25 mouse cellular contexts compared by ENCODE assay signal in the genomic region with DNA sequence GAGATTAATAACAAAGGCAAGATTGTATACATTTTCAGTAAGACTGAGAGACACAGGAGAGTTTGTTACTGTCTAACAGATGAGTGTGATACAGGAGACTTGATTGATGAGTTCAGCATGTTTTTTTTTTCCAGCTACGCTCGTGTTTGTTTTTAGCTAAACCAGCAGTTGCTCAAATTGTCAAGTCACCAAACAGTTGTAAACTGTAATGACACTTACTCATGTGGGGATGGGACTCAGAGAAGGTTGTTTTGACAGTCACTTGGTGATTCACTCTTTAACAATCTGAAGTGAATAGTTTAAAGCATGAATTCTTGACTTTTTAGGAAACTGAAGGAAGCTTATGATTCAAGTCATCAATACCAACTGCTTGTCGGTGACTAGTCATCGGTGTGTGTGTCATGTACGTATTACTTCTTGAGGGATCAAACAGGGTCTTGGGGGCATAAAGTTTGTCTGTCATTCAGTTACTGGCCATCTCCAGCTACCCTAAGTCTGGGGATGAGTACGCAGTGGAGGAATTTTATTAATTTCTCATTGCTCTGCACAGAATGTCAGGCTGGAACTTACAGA. TPM values are rescaled to one million over a fixed set of nuclear protein-coding genes. Genes with fewer than 3 reads are reported as not detected.
A peak's percentile ranks its signal among the peaks of the same experiment; 100 is the strongest.
DNase-seq lines count a peak whose midpoint lies in the region; ATAC-seq and TF ChIP-seq lines count a peak whose summit lies in the region.
"Had no signal": no experiment of that assay in that cellular context is flagged by ENCODE, and none has a peak within 500 bp of the region (broad histone marks: within the 10 kb centered on the region; RNA-seq: fewer than 3 reads in every experiment).

No protein-coding gene starts in this region.

- no peaks in the 10 kb centered on the region for H3K9me3 ChIP-seq in embryonic facial prominence, embryonic 12.5 days
- H3K9me3 ChIP-seq in embryonic facial prominence, embryonic 10.5 days = no peaks in the 10 kb centered on the region
- H3K9me3 ChIP-seq in lung, postnatal 0 days (ENCODE audit: low read length) = no peaks in the 10 kb centered on the region
- no peaks in the 10 kb centered on the region for H3K9me3 ChIP-seq in heart, embryonic 12.5 days (replicated peaks)
- H3K9me3 ChIP-seq: forebrain, embryonic 10.5 days; G1E; heart, embryonic 10.5 days; midbrain, embryonic 10.5 days; neural tube, embryonic 15.5 days; stomach, embryonic 15.5 days had no signal

- no peaks in the 10 kb centered on the region for H3K79me2 ChIP-seq in heart, adult 2 months (replicated peaks; ENCODE audit: control insufficient read depth, insufficient read depth, low read length)

- no peak for DNase-seq in embryonic facial prominence, embryonic 10.5 days (ENCODE audit: low spot score)
- DNase-seq in lung, postnatal 0 days (ENCODE audit: low spot score) = peak; percentile 46
- DNase-seq in lung, postnatal 4 days = no peak
- peak; percentile 27 for DNase-seq in Patski (ENCODE audit: low read depth, low spot score)
- no peak for DNase-seq in heart, adult 2 months
- DNase-seq: adrenal gland, postnatal 36 days; cerebellum, adult 11 months; cerebellum, adult 9-11 months; heart, postnatal 14 days; kidney, adult 2 months; kidney, postnatal 14 days; lung, postnatal 10 days; thymus, adult 2 months; thymus, postnatal 4 days had no signal

- H3K4me2 ChIP-seq in embryonic facial prominence, embryonic 12.5 days (replicated peaks) = no peak overlapping the region
- H3K4me2 ChIP-seq in lung, postnatal 0 days (replicated peaks; ENCODE audit: low read depth, low read length) = no peak overlapping the region
- no peak overlapping the region for H3K4me2 ChIP-seq in heart, embryonic 12.5 days
- H3K4me2 ChIP-seq: neural tube, embryonic 15.5 days had no signal

- H3K36me3 ChIP-seq in embryonic facial prominence, embryonic 12.5 days = no peaks in the 10 kb centered on the region
- no peaks in the 10 kb centered on the region for H3K36me3 ChIP-seq in embryonic facial prominence, embryonic 10.5 days (replicated peaks)
- H3K36me3 ChIP-seq in lung, postnatal 0 days (ENCODE audit: insufficient read depth, low read length) = no peaks in the 10 kb centered on the region
- no peaks in the 10 kb centered on the region; the same call in 1 of the 2 replicates for H3K36me3 ChIP-seq in heart, adult 2 months (ENCODE audit: control insufficient read depth, insufficient read depth, low read length)
- no peaks in the 10 kb centered on the region for H3K36me3 ChIP-seq in heart, embryonic 12.5 days
- H3K36me3 ChIP-seq: forebrain, embryonic 10.5 days; G1E; heart, embryonic 10.5 days; midbrain, embryonic 10.5 days; neural tube, embryonic 15.5 days; stomach, embryonic 15.5 days had no signal

- 65% methylated on average over 6 of the region's 6 CpGs for WGBS in embryonic facial prominence, embryonic 12.5 days
- WGBS in embryonic facial prominence, embryonic 10.5 days = 80% methylated on average over 6 of the region's 6 CpGs
- WGBS in lung, postnatal 0 days = 54% methylated on average over 6 of the region's 6 CpGs
- WGBS in heart, adult 2 months = 90% methylated on average over 6 of the region's 6 CpGs
- 78% methylated on average over 6 of the region's 6 CpGs for WGBS in heart, embryonic 12.5 days

- H3K4me1 ChIP-seq in embryonic facial prominence, embryonic 12.5 days = peaks cover 11% of the 10 kb centered on the region
- peaks cover 29% of the 10 kb centered on the region for H3K4me1 ChIP-seq in embryonic facial prominence, embryonic 10.5 days
- H3K4me1 ChIP-seq in lung, postnatal 0 days (ENCODE audit: insufficient read depth, low read depth, low read length) = peaks cover 4% of the 10 kb centered on the region; the same call in 1 of the 2 replicates
- H3K4me1 ChIP-seq in embryonic fibroblast, embryonic 13.5 days (ENCODE audit: control insufficient read depth, insufficient read depth, low read length) = peaks cover 11% of the 10 kb centered on the region; the same call in 1 of the 2 replicates
- peaks cover 5% of the 10 kb centered on the region for H3K4me1 ChIP-seq in heart, adult 2 months (ENCODE audit: control insufficient read depth, insufficient read depth, low read length)
- H3K4me1 ChIP-seq in heart, embryonic 12.5 days (replicated peaks) = peaks cover 22% of the 10 kb centered on the region

- in situ Hi-C loops in Patski (cut with MboI; ENCODE audit: low pct_unique_long_range_greater_than_20kb) = no loop called here

- no peak overlapping the region for H3K9ac ChIP-seq in embryonic facial prominence, embryonic 12.5 days
- H3K9ac ChIP-seq in lung, postnatal 0 days (replicated peaks; ENCODE audit: low read depth) = no peak overlapping the region
- H3K9ac ChIP-seq in heart, adult 2 months (ENCODE audit: low read depth, low read length) = no peak overlapping the region
- no peak overlapping the region for H3K9ac ChIP-seq in heart, embryonic 12.5 days
- H3K9ac ChIP-seq: neural tube, embryonic 15.5 days; stomach, embryonic 15.5 days had no signal

- no peaks in the 10 kb centered on the region for H3K27me3 ChIP-seq in embryonic facial prominence, embryonic 12.5 days
- H3K27me3 ChIP-seq in embryonic facial prominence, embryonic 10.5 days (replicated peaks; ENCODE audit: low read depth, poor library complexity, severe bottlenecking) = no peaks in the 10 kb centered on the region
- no peaks in the 10 kb centered on the region for H3K27me3 ChIP-seq in lung, postnatal 0 days (replicated peaks; ENCODE audit: insufficient read depth, low read length)
- no peaks in the 10 kb centered on the region for H3K27me3 ChIP-seq in Patski
- no peaks in the 10 kb centered on the region for H3K27me3 ChIP-seq in heart, adult 2 months (ENCODE audit: control insufficient read depth, insufficient read depth, low read length)
- H3K27me3 ChIP-seq in heart, embryonic 12.5 days (replicated peaks) = no peaks in the 10 kb centered on the region
- H3K27me3 ChIP-seq: CH12.LX; neural tube, embryonic 15.5 days; stomach, embryonic 15.5 days had no signal

- TF ChIP-seq CTCF in lung, postnatal 0 days (IDR thresholded peaks at IDR 0.05) = no peak
- no peak for TF ChIP-seq CTCF in Patski (IDR thresholded peaks at IDR 0.05)
- no peak for TF ChIP-seq CTCF in embryonic fibroblast, embryonic 13.5 days (IDR thresholded peaks at IDR 0.05; ENCODE audit: borderline replicate concordance, insufficient read depth, low read length)
- TF ChIP-seq CTCF in heart, adult 2 months (IDR thresholded peaks at IDR 0.05) = no peak

- intact Hi-C loops in heart, adult 2 months (cut with DNase I) = no loop called here

- CTCF ChIA-PET in Patski (lab: Charles Lee) = interaction anchor here (1.0 to 1.5 kb wide), 7 partner anchors 12 to 108 kb away, joined by 3 to 5 read pairs (median 3); no protein-coding TSS in a partner anchor

- TF ChIP-seq POLR2A in embryonic fibroblast, embryonic 13.5 days (IDR thresholded peaks at IDR 0.05; ENCODE audit: low read depth, low read length) = no peak
- no peak for TF ChIP-seq POLR2A in heart, adult 2 months (IDR thresholded peaks at IDR 0.05; ENCODE audit: insufficient read depth, low read depth, low read length)

- no peak overlapping the region for H3K4me3 ChIP-seq in embryonic facial prominence, embryonic 12.5 days
- no peak overlapping the region for H3K4me3 ChIP-seq in embryonic facial prominence, embryonic 10.5 days
- H3K4me3 ChIP-seq in lung, postnatal 0 days (ENCODE audit: low read depth, low read length) = no peak overlapping the region
- H3K4me3 ChIP-seq in embryonic fibroblast, embryonic 13.5 days (ENCODE audit: insufficient read depth, low read length) = no peak overlapping the region
- no peak overlapping the region for H3K4me3 ChIP-seq in heart, adult 2 months
- H3K4me3 ChIP-seq in heart, embryonic 12.5 days = no peak overlapping the region
- H3K4me3 ChIP-seq: forebrain, embryonic 10.5 days; heart, embryonic 10.5 days; midbrain, embryonic 10.5 days; neural tube, embryonic 15.5 days; stomach, embryonic 15.5 days had no signal

- ATAC-seq in embryonic facial prominence, embryonic 12.5 days (ENCODE audit: insufficient number of reproducible peaks, insufficient read depth, low FRiP score, low TSS enrichment) = no peak
- ATAC-seq in lung, postnatal 0 days = no peak
- peak; percentile 34 for ATAC-seq in Patski
- no peak for ATAC-seq in heart, embryonic 12.5 days (ENCODE audit: insufficient number of reproducible peaks, low FRiP score)
- ATAC-seq: hindbrain, postnatal 0 days had no signal

- 0 out of 2 replicates have a peak overlapping the region, but pooled peaks have one; percentile 33 for H3K27ac ChIP-seq in embryonic facial prominence, embryonic 12.5 days
- no peak overlapping the region; the same call in 1 of the 2 replicates for H3K27ac ChIP-seq in embryonic facial prominence, embryonic 10.5 days (replicated peaks)
- no peak overlapping the region for H3K27ac ChIP-seq in lung, postnatal 0 days (ENCODE audit: low read length)
- peak overlapping the region; percentile 76 for H3K27ac ChIP-seq in embryonic fibroblast, embryonic 13.5 days (ENCODE audit: insufficient read depth, low read length)
- H3K27ac ChIP-seq in heart, adult 2 months = no peak overlapping the region
- H3K27ac ChIP-seq in heart, embryonic 12.5 days (ENCODE audit: poor library complexity, severe bottlenecking) = no peak overlapping the region
- H3K27ac ChIP-seq: forebrain, embryonic 10.5 days; heart, embryonic 10.5 days; hindbrain, postnatal 0 days; midbrain, embryonic 10.5 days; neural tube, embryonic 15.5 days had no signal

- POLR2A ChIA-PET in Patski (lab: Charles Lee) = no interaction called here

- no peak for TF ChIP-seq EP300 in lung, postnatal 0 days (IDR thresholded peaks at IDR 0.05)
- no peak for TF ChIP-seq EP300 in heart, adult 2 months (IDR thresholded peaks at IDR 0.05; ENCODE audit: insufficient read depth, low read depth, low read length)

RNA-seq across cellular contexts. Expression of a gene that starts 2.0 kb away (rescaled TPM):
- polyA plus RNA-seq in embryonic facial prominence, embryonic 12.5 days (2016; fragmentation: Nextera tagmentation; extraction: Ambion mirVana) = 6.0 and 6.9 TPM in 2 replicates
- 3.5 and 3.7 TPM in 2 replicates for polyA plus RNA-seq in embryonic facial prominence, embryonic 10.5 days (2016; fragmentation: Nextera tagmentation; extraction: Ambion mirVana)
- polyA plus RNA-seq in lung, postnatal 0 days (2015; fragmentation: Nextera tagmentation; extraction: Ambion mirVana) = 10.2 and 11.3 TPM in 2 replicates
- 22.9 TPM for polyA plus RNA-seq in Patski (2021)
- polyA plus RNA-seq in embryonic fibroblast, embryonic 13.5 days (2011; ENCODE audit: insufficient read length, low read depth, missing spikeins) = 26.8 and 38.7 TPM in 2 replicates
- 1 to 10 TPM; 3.5 to 5.4 TPM for total RNA-seq in heart, adult 2 months (2021)
- 2.9 and 5.0 TPM in 2 replicates for polyA plus RNA-seq in heart, adult 2 months (2012; rRNA removed)
- polyA plus RNA-seq in heart, embryonic 12.5 days (2016; fragmentation: Nextera tagmentation; extraction: Ambion mirVana) = 8.8 and 9.0 TPM in 2 replicates
- polyA plus RNA-seq: G1E had no signal

Comparison
In these comparisons a context has a peak if more than half of its experiments do, and no peak if none do; other contexts are left out.
1. H3K27ac ChIP-seq: peak in embryonic facial prominence, embryonic 12.5 days (single experiment) and embryonic fibroblast, embryonic 13.5 days (single experiment); none in embryonic facial prominence, embryonic 10.5 days (single experiment), lung, postnatal 0 days (single experiment), heart, adult 2 months (single experiment) and heart, embryonic 12.5 days (single experiment).
2. DNase-seq: peak in lung, postnatal 0 days (single experiment) and Patski (single experiment); none in embryonic facial prominence, embryonic 10.5 days (single experiment), lung, postnatal 4 days (0 of 2) and heart, adult 2 months (0 of 2).